Mouse (Mus musculus): ENCODE measurements around the gene Il17f.
"Not testable (repeated sequence)": the region's sequence is repeated elsewhere in the genome, so short reads cannot be mapped to it uniquely, and the experiment has no call there.

Gene Il17f

DNA sequence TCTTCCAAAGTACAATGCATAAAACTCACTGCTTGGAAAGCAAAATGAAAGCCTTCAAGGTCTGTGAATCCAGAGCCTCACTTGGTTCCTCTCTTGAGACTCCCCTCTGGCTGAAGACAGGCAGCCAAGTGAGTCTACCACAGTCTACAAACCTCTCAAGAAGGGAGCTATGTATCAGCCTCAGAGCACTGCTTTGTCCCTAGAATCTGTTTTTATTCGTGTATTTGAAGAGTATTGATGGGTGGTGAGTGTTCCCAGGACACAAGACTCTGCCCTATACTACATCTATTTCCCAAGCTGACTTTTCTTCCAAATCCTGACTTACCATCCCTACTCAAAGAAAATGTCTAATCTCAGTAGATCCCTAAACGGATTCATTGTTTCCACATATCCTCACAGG, 12.1 kb downstream of the Il17f start:
- no peak for DNase-seq (ENCODE audit: low spot score)

DNA sequence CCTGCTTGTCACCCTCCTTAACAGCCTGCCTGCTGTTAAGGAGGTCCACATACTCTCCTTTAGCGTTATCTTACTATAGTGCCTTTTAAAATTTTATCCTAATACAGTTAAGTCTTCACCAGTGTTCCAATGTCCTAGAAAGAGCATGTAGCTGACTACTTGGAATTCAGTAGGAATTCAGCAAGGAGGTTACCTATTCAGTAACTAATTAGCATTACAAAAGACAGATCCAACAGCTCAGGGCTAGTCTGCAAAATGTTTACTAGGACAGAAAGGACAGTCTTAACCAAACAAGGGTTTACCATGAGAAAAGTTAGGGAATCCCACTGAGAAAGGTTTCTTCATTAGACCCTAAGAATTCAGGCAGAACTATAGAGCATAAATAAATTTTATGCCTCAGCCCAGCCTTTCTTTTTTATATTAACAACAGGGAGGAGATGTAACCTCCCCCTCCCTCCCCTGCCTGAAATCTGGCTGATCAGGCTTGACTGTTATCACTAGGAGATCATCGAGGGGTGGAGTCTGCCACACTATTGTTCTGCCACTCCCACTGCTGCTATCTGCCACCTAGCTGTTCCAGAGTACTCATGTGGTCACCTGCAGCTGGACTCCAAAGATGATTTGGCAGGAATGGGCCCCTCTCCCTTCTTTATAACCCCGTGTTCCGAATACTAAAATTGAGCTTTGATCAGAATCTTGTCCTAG, 16.2 kb downstream of the Il17f start:
- not testable (repeated sequence) for DNase-seq (ENCODE audit: low spot score)

DNA sequence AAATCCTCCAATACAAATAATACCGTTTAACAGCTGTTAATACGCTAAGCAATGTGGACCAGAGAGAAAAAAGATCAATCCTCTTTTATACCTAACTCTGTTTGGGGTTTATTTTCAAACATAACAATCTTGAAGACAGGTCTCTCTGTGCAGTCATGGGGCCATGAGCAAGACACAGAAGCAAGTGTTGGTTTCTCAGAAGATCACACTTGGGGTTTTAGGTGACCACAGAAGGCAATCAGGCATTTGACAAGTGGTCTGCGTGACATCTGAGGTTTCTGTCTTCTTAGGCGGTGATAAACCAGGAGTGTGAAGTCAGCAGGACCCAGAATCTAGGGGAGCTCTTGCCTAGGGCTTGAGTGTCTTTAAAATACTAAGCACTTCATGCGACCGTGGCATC, 23.9 kb downstream of the Il17f start:
- no peak for DNase-seq (ENCODE audit: low spot score)

DNA sequence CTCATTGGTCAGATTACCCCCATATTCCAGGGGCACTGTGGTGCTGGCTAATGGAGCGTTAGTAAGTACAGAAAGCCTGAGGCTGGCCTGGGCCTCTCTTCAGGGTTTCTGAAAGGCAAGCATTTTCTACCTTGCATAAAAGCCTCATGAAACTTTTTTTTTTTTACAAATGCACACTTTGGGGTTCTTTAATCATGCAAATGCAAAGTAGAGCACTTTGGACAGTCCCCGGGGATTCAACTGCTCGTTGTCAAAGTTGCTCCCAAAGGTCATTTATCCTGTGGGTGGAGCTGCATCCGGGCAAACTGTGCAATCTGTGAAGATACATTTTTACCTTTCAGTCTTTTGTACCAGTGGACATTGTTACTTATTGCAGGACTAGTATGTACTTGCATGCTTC, 29.0 kb downstream of the Il17f start:
- DNase-seq (ENCODE audit: low spot score), result no peak

DNA sequence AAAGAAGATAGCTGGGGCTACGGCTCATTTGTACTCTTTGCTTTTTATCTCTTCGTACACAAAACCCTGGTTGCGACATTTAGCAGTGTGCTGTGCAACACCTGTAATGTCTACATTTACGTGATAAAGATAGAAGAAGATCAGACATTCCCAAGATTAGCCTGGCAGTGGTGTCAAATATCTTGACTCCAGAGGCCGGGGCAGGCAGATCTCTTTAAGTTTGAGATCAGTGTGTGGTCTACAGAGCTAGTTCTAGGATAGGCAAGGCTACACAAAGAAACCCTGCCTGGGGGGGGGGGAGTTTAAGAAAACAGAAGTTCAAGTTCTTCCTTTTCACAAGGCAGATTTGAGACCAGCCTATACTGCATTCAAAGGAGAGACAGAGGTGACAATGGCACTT, 30.1 kb downstream of the Il17f start:
- no peak for DNase-seq (ENCODE audit: low spot score)

GRCm38 (mm10) chr1:20759799-20760198, 30.6 kb downstream of the Il17f start:
- no peak for DNase-seq (ENCODE audit: low spot score)

DNA sequence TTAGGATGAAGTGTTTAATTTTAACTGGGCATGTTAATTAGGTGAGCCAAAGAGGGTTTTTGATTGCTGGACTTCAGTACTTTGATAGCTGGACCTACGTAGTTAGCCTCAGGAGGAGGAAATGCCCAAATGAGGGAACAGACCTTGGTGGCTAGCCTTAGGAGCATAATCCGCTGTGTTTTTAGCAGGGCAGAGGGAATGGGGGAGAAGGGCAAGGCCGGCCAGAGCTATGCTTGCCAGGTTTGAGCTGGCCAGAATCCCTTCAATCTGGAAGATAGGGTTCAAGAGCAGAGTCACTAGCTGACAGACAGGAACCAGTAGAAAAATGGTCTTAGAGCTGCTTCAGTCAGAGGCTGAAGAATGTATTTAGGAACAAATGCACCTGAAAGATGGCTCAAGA, 32.8 kb downstream of the Il17f start:
- no peak for DNase-seq (ENCODE audit: low spot score)

DNA sequence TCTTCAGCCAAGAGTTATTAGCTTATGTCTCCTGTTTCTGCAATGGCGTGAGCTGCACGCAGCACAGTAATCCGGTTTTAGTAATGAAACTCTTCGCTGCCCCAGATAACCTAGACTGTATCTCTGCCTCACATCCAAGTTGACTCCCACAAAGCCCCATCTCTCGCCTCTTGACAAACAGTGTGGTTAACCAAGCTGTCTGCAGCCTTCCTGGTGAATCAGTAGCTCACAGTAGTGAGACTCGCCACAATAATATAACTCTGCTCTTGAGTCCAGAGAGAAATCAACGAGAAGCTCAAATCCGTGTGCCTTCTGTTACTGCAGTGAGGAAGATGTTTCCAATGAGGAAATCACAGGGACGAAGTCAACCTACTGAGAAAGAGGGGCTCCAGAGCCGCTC, 36.0 kb downstream of the Il17f start:
- DNase-seq (ENCODE audit: low spot score), result no peak

DNA sequence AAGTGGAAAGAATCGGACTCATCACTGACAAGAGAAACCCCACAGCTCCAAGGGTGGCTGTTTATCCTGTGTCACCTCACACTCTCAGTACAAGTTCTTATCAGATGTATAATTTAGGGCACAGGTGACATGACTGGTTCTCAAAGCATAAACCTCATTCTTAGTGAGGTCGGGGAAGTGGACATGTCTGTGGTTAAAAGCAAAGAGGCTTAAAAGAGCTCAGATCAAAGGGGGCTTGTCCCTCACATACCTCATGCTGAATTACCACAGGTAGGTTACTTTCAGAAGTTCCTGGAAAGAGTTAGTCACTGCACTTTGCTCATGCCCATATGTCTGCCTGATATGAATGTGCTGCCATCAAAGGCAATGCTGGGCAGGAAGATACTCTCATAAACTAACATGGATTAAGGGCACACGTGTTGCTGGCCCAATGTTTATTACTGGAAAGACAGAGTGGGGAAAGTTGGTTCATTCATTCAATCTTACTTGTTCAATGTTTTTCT, 49.9 kb downstream of the Il17f start:
- no peak for DNase-seq (ENCODE audit: low spot score)

DNA sequence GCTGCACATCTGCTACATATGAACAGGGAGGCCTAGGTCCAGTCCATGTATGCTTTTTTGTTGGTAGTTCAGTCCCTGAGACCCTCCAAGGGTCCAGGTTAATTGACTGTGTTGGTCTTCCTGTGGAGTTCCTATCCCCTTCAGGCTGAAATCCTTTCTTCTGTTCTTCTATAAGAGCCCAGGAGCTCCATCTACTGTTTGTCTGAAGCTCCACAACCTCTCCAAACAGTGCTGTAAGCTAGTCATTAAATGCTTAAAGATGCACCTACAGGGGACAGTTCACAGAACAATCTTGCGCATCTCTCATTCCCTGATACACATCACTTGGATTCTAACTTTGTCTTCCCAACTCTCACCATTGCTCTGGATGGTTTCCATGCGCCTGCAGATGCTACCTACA, 51.9 kb downstream of the Il17f start:
- DNase-seq (ENCODE audit: low spot score), result no peak

DNA sequence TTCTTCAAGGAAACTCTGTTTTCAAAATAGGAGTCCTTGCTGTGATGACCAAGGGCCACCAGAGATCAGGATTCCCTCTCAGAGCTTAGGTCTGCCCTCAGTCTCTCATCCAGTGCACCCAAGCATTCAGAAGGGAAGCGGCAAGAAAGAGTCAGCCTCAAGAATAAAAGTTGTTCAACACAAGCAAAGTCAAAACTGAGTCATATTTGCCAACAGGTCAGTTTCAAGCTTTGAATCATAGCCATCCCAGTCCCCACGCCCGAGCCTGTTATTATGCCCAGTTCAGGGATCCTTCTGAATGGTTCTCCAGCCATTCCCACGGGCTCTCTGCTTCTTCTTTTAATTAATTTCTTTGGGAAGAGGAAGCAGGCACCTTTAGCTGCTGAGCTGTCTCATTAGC, 53.8 kb downstream of the Il17f start:
- no peak for DNase-seq (ENCODE audit: low spot score)

DNA sequence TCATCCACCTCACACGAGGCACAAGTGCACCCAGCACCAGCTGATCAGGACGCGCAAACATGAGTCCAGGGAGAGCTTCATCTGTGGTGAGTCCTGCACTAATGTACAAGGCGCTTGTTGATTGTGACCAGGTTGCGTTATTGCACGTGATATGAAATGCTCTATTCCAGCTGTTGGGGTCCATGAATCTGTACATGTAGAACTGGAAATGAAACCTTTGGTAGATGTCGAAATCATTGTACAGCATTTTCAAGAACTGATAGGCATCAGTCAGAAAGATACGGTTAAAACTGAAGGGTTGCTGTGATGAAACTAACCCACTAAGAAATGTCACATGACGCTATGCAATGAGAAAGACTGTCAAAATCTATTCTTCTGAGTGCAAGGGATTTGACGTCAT, 59.5 kb downstream of the Il17f start, which contains the start of gene Il17a:
Il17a (plus strand) TSS at position 3 of the 400 bp plus-strand sequence.
- no peak for DNase-seq (ENCODE audit: low spot score)

Measured in yolk sac, embryonic 10.5 days (tissue).